Mouse (Mus musculus): ENCODE data around the gene Ubxn2a. TPM values are rescaled to one million over a fixed set of nuclear protein-coding genes. Genes with fewer than 3 reads are reported as not detected.
A peak's percentile ranks its signal among the peaks of the same experiment; 100 is the strongest.

The Ubxn2a gene
- total RNA-seq, 2 experiments from 2014 or later: 25.5 to 31.6 TPM

DNA sequence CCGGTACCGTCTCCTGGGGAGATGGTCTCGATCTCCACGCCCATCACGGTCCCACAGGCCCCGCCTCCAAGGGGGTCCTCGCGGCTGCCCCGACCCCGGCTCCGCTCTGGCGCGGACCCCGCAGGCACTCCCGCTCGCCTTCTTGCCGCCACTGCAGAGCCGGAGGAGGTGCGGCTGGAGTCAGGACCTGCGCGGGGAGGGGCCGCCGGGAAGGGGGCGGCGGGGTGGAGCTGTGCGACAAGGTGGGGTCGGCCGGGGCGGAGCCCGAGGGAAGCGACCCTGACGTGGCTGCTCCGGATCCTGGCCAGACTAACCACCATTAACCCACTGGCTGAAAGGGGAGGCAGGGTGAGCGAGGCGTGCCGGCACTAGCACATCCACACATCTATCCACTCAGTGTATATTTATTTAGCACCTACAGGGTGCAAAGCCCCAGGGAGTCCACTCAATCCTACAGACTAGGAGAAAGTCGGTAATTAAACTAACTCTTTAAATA, 66.1 kb downstream of the Ubxn2a start, which contains the start of gene Fkbp1b:
Fkbp1b (minus strand) TSS at position 200 of the 496 bp plus-strand sequence.
- peak; percentile 53 for ATAC-seq (replicated peaks; ENCODE audit: poor library complexity, severe bottlenecking)

DNA sequence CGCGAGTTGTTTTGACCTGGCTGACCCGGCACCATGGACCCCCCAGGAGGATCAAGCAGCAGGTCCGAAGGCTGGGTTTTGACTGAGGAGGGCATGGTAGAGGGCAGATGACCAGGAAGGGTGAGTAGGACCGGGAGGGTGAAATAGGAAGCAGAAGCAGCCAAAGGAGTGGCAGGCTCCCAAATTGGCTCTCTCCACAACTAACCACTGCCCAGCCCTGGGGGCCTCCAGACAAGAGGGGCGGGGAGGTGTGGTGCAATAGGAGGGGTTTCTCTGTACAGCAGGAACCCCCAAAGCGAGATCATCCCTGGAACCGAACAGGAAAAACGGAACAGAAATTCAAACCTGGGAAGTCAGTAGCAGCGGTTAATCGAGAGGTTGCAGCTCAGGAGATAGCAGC, 66.8 kb downstream of the Ubxn2a start:
- ATAC-seq (replicated peaks; ENCODE audit: poor library complexity, severe bottlenecking): peak; percentile 44

DNA sequence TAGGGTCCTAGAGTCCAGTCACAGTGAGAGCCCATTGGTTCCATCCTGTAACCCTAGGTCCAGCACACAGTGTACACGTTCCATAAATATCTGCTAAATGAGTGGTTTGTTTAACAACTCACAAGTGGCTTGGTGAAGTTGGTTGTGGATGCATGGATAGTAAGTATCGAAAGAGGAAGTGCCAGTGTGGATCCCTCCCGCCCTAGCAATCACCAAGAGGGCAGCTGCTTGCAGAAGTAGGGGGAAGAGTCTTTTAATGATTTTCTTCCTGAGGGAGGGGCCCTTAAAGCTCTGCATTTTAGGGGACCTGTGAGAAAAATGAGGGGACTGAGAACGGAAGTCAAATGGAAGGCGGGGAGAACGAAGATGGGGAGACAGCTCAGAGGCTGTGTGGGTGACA, 67.5 kb downstream of the Ubxn2a start:
- ATAC-seq (replicated peaks; ENCODE audit: poor library complexity, severe bottlenecking): peak; percentile 43

DNA sequence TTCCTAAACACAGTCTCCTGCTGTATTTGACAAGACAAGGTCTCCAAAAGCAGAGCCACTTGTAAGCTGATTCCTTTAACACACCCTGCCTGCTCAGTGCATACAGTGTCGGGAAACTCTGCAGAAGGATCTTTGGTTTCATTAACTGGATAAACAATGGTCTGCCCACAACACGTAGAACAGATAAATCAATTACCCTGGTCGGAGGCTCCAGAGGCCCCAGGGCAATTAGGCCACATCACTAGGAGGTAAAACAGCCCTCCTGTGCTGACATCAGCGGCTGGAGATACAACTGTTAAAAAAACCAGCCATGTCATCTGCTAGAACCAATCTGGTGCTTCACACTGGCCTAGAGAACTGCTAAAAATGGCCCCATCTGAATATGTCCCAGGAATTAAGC, 70.5 kb downstream of the Ubxn2a start:
- no peak for ATAC-seq (replicated peaks; ENCODE audit: poor library complexity, severe bottlenecking)

Other genes starting within 250 kb of the Ubxn2a start
- gene Fam228a, start 169.3 kb downstream of the Ubxn2a start, total RNA-seq (2014; fragmentation: Nextera tagmentation): 0.26 and 0.70 TPM in 2 replicates
- gene Fam228a, start 169.3 kb downstream of the Ubxn2a start, total RNA-seq (2017): not detected in 2 replicates
- gene Pfn4, start 138.7 kb downstream of the Ubxn2a start, total RNA-seq (2014; fragmentation: Nextera tagmentation): 0.70 TPM in 1 of 2 replicates, not detected in the other
- gene Pfn4, start 138.7 kb downstream of the Ubxn2a start, total RNA-seq (2017): 0.78 and 1.3 TPM in 2 replicates
- 0.45 and 1.3 TPM in 2 replicates for gene Fam228b, start 138.4 kb downstream of the Ubxn2a start, total RNA-seq (2014; fragmentation: Nextera tagmentation)
- 0.90 and 0.93 TPM in 2 replicates for gene Fam228b, start 138.4 kb downstream of the Ubxn2a start, total RNA-seq (2017)
- gene Sf3b6, start 90.2 kb downstream of the Ubxn2a start, total RNA-seq (2014; fragmentation: Nextera tagmentation): 202 and 249 TPM in 2 replicates
- 134 and 198 TPM in 2 replicates for gene Sf3b6, start 90.2 kb downstream of the Ubxn2a start, total RNA-seq (2017)
- gene Fkbp1b, start 66.1 kb downstream of the Ubxn2a start, total RNA-seq (2014; fragmentation: Nextera tagmentation): 13.7 and 28.2 TPM in 2 replicates
- 18.2 and 35.0 TPM in 2 replicates for gene Fkbp1b, start 66.1 kb downstream of the Ubxn2a start, total RNA-seq (2017)
- 19.7 and 22.7 TPM in 2 replicates for gene Wdcp, start 64.4 kb downstream of the Ubxn2a start, total RNA-seq (2014; fragmentation: Nextera tagmentation)
- gene Wdcp, start 64.4 kb downstream of the Ubxn2a start, total RNA-seq (2017): 4.6 and 9.0 TPM in 2 replicates
- gene Mfsd2b, start 33.3 kb downstream of the Ubxn2a start, total RNA-seq (2014; fragmentation: Nextera tagmentation): 5.8 and 7.5 TPM in 2 replicates
- gene Mfsd2b, start 33.3 kb downstream of the Ubxn2a start, total RNA-seq (2017): 1.2 and 2.2 TPM in 2 replicates
- 47.0 and 49.0 TPM in 2 replicates for gene Atad2b, start 9.6 kb upstream of the Ubxn2a start, total RNA-seq (2014; fragmentation: Nextera tagmentation)
- 35.5 and 43.8 TPM in 2 replicates for gene Atad2b, start 9.6 kb upstream of the Ubxn2a start, total RNA-seq (2017)

Measured in granulocyte monocyte progenitor cell, adult 5-6 weeks (primary cell).